Mouse (Mus musculus): ENCODE measurements at regions not wholly inside any gene's neighbourhood (a gene's known extent, or its start where the extent isn't known, plus 50 kb on each side); places are given as distances from the start of the nearest gene placed in this dataset.

DNA sequence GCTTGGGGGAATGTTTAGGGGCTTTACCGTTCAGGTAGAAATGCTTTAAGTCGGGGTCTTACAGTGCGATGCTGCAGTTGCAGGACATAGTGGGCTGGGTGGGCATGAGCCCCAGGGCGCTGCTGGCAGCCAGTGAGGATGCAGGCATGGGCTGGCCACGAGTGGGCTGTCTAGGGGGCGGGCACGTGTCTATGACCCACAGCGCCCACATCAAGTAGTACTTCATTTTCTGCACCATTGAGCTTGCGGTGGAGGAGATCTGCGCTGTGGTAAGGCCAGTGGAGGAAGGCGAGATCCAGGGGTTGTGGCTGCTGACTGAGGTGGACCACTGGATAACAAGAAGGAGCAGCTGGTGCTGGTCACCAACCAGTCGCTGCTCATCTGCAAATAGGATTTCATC lies 52.4 kb upstream of the Olfr291 start:
- in situ Hi-C loops (cut with MboI): no loop called here

DNA sequence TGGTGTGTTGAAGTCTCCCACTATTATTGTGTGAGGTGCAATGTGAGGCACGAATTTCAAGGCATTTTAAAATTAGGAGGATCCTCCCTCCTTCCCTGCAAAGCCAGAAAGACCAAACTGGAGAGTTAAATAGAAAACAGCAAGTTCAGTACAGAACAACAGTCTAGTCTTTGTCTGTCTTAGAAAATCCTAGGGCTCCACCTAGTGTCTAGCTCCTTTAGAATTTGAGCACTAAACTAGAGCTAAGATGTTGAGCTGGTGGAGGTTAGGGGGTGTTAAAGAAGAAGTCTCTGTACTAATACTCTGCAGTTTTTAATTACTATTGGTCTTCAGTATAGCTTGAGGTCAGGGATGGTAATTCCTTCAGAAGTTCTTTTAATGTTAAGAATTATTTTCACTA lies 58.7 kb upstream of the Olfr291 start:
- in situ Hi-C loops (cut with MboI): no loop called here

DNA sequence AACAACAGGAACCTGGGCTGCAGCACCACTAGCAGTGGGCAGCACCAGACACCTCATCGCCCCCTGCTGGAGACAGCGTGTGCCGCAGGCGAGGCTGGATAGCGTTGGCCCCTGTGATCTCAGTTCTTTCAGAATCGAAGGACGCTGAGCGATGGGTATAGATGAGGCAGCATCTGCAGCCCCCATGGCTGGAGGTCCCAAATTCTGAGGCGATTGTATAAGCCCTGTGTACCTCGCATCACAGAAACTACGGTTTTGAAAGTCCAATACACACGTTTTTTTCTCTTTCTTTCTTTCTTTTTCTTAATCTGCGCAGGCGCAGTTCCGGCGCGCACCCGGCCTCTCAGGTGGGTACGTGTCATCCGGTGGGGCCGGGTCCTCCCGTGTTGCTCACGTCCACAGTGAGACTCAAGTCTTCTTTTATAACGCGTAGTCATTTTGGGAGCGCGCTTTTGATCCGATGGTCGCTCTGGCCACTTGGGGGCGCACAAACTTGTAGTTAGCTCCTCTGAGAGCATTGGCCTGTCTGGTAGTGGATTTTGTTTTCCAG lies 74.0 kb upstream of the Olfr291 start:
- in situ Hi-C loops (cut with MboI): loop anchor here (10.0 kb wide), 1 partner anchor 195 kb away; no protein-coding TSS in a partner anchor

DNA sequence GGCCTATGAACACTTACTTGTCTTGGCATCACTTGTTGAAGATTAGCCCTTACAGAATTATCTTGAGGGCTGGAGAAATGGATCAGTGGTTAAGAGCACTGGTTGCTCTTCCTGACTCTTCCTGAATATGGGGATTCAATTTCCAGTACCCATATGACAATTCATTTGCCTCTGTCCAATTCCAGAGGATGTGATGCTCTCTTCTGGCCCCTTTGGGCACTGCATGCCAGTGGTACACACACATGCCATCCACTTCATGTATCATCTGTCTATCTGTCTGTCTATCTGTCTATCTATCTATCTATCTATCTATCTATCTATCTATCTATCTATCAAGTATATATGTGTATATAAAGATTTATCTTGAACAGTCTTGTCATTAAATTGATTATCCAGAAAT lies 75.7 kb upstream of the Olfr291 start:
- in situ Hi-C loops (cut with MboI): loop anchor here (10.0 kb wide), 1 partner anchor 193 kb away; no protein-coding TSS in a partner anchor

DNA sequence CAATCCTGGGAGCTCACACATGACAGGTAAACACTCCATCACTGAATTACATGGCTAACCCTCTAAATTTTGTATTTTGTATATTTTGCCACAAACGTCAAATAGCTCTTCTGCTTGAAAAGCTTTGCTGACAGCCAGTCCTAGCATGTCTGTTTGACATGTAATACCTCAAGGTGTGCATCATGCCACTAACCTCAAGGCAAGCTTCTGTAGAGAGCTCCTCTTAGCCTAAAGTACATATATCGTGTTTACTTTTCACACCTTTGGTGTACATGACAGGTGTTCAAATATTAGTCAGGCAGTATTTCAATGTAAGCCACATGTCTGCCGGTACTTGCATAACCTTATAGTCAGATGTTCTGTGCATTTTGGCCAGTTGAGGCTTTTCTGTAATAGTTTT lies 66.5 kb upstream of the Zfand6 start:
- in situ Hi-C loops (cut with MboI): no loop called here

DNA sequence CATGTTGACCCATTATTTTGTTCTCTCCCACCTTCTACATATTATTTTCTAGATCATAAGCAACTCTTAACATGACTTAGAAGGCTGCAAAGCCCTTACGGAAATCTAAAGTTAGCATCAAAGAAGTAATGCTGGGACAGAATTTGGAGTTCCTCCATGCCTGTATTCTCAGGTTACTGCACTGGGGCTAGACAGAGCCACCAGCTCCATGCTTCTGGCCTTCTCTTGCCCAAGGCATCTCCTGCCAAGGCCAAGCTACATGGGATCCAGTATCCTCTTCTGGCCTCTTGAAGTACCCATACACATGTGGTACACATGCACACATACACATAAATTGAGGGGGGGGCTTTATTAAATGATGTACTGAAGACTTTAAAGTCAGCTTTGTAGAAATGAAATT lies 63.6 kb upstream of the Zfand6 start:
- in situ Hi-C loops (cut with MboI): no loop called here

DNA sequence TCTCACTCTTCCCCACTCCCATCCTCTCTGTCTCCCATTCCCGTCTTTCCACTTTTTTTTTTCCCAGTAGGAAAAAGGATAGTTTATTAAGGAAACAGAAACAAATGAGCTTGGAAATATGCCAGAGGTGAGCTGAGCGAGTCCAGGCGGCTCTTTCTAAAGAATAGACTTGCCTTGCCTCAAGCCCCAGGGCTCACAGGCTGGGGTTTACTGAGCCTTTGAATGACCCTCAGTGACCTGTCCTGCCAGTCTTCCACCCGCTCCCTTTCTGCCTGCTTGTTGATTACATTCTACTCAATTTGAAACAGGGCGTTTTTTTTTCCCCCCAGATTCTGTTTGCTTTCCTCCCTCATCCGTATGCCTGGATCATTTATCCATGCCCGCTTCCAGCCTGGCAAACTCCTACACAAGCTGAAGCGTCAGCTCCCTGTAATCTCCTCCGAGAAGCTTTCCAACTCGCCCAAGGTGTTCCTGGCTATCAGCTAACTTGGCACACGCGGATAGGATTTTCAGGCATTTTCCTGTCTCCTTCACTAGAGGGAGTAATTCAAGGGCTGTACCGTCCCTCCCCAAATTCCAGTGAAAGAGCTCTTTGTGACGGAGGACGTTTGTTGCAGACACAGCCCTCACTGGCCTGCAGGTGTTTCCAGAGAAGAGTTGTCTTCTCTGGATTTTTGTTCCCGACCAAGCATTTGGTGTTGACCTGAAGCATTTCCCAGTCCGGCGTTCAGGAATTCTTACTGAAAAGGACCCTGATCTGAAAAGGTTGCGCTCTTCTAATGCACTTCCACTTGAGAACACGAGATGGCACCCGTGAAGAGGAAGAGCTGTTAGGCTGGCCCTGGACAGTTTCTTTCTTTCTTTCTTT lies 59.9 kb upstream of the Zfand6 start:
- in situ Hi-C loops (cut with MboI): no loop called here

DNA sequence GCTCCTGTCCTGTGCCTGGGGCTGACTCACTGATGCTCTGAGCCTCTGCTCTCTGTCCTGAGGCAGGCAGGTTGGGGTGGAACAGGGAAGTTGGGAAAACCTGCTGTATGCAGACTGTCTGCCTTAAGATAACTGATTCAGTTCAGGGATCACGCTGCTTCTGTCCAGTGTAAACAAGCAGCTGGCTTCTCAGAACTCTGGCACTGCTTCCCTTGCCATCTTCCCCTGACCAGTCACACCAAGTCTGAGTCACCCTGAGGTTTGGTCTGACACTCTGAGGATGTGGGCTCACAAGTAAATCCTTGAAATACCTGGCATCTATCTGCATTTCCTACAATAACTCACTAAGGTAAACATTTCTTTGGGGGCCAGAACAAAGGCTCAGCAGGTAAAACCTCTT lies 58.1 kb upstream of the Zfand6 start:
- in situ Hi-C loops (cut with MboI): no loop called here

DNA sequence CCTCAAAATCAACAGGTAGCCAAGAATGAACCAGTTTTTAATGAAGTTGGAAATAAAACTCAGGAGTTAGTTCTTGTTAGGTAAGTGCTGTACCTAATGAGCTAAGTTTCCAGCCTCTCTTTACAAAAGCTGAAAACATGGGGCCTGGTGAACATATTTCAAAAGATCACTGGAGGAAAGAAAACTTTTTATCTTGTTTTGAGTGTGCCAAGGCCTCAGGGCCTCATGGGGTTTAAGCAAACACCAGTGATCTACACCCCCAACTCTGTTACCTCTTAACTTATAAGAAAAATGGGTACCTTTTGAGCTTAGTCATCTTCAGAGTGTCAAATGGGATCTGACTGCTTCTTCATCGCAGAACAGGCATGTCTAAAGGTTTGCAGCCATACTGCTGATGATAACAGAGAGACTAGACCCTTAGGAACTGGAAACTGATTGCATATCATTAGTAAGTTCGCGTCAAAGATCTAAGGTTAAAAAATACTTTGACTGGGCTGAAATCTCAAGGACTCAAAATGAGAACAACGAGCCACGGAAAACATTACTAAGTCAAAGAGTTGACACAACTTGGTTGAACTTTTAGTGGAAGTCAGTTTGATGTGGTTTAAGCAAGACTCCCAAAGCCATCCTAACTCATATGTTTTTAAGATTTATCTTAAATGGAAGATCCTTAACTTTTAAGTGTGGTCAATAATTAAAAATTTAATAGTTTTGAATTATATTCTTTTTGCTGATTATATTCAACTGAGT lies 54.7 kb upstream of the Zfand6 start:
- in situ Hi-C loops (cut with MboI): no loop called here

DNA sequence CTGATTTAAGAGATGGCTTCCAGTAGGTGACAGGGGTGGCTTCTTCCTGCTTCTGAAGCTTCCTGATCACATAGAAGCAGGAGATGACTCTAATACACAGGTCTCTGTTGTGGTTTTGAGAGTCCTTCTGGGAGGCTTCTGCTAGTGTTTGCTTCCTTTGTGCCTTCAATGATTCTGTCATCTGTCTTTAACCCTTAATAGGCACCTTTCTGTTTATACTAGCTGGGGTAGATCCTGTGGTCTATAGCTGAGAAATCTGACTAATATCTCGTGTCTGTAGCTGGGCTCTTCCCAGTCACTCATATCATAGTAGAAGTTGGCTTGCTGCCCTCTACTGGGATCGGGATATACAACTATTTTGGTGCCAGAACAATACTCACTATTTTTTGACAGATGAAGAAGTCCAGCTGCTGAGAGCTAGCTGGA lies 50.2 kb upstream of the Zfand6 start:
- in situ Hi-C loops (cut with MboI): no loop called here
